Mouse (Mus musculus) kidney, adult 11 months (tissue): ENCODE data around the gene Ttll5.
A peak's percentile ranks its signal among the peaks of the same experiment; 100 is the strongest.

Experiments used
- DNase-seq: peaks from one replicate; pipeline ENCODE4 v3.0.0; 2022

The Ttll5 gene

DNA sequence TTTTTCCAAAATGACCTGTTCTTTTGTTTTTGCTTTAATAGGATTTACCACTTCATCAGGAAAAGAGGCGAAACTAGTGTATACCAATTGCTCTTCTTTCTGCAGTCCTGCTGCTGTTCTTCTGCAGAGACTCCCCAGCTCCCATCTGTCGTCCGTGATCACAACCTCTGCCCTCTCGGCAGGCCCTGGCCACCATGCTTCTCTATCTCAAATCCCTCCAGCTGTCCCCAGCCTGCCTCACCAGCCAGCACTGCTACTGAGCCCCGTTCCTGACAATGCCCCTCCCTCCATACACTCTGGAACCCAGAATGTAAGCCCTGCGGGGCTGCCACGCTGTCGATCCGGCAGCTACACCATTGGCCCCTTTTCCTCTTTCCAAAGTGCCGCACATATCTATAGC lies 108.8 kb downstream of the Ttll5 start:
- no peak for DNase-seq

DNA sequence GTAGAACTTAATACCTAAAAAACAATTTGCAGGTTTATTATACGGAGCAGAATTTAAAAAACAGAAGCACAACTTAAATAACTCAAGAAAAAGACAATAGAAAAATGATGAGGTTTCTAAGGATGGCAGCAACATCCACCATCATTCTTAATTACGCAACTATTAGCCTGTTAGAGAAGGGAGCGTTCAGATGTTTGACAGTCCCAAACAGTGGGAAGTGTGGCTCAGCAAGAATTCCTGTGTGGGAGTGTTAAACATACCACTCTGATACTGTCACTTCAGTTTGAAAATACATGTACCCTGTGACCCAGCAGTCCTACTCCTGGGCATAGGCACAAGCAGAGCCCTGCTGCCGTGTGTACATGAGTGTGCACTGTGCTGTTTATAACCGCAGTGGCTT lies 112.9 kb downstream of the Ttll5 start:
- DNase-seq = no peak

DNA sequence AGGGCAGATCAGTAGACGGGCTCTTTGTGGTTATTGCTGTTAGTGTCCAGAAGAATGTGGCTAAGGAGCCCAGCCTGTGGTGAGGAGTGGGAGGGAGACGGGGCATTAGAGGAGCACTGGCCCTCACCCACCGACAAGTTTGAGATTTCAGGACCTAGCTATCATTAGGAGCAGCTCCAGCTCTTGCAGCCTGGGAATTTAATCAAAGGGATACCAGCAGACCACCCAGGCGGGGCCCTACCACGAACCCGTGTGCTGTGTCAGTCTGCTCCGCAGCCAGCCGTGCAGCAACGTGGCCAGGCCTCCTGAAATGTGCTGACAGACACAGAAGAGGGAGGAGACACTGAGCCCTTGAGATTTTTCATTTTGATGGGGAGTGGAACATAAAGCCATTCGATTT lies 119.0 kb downstream of the Ttll5 start:
- DNase-seq = no peak

GRCm38 (mm10) chr12:85944419-85944818 lies 120.0 kb downstream of the Ttll5 start:
- no peak for DNase-seq

GRCm38 (mm10) chr12:85947161-85947560 lies 122.7 kb downstream of the Ttll5 start:
- DNase-seq = no peak

GRCm38 (mm10) chr12:85949667-85950066 lies 125.2 kb downstream of the Ttll5 start:
- DNase-seq = no peak

GRCm38 (mm10) chr12:85950371-85950770 lies 125.9 kb downstream of the Ttll5 start:
- DNase-seq = no peak

GRCm38 (mm10) chr12:85951036-85951435 lies 126.6 kb downstream of the Ttll5 start:
- DNase-seq = no peak

GRCm38 (mm10) chr12:85951822-85952221 lies 127.4 kb downstream of the Ttll5 start:
- DNase-seq = no peak

- no peak for DNase-seq
Measured at GRCm38 (mm10) chr12:85952349-85952748, 127.9 kb downstream of the Ttll5 start.

DNA sequence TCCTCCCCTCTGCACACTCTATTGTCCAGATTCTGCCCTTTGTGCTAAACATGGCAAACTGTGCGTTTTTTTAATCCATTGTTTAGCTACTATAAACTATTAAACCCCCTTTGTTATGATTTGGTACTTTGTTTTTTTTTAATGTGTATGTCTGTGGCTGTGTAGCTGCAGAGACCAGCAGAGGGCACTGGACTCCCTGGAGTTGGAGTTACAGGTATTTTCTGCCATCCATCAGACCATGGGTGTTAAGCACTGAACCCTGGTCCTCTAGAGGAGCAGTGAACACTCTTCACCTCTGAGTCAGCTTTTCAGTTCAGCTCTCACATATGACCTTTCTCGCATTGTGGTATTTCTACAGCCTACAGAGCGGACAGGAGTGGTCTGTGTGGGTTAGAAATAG lies 129.7 kb downstream of the Ttll5 start:
- no peak for DNase-seq

DNA sequence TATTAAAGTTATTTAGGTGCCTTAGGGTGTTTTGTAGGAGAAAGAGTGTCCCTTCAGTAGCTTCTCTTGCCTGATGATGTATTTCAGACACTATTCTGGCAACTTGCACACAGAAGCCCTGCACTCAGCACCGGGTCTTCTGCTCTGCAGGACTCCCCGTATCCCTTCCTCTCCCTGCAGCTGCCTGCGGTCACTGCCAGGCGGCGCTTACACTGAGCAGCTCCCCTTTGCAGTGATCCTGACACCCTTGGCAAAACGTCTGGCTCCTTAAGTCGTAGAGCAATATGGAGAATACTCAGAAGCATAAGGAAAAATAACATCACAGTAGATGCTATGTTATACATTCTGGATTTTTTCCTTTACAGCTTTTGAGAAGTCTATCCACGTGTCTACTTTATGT lies 130.6 kb downstream of the Ttll5 start:
- no peak for DNase-seq

- DNase-seq = no peak
Measured at GRCm38 (mm10) chr12:85955690-85956089, 131.2 kb downstream of the Ttll5 start.

DNA sequence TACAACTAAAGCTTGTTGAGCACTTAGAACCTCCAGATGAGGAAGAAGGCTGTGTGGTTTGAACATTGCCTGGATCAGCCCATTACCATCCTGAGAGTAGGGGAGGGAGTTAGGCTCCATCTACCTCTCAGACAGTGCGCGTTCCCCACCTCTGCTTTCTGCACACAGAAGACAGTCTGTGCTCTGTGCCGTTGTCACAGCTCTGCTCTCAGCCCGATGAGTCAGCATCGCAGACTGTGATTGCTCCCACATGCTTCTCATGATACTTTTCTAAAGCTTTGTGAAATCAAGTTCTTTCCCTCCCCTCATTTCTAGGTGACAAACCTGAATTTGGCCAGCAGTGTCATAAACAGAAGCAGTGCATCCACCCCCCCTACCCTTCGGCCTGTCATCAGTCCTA lies 131.8 kb downstream of the Ttll5 start:
- no peak for DNase-seq

DNA sequence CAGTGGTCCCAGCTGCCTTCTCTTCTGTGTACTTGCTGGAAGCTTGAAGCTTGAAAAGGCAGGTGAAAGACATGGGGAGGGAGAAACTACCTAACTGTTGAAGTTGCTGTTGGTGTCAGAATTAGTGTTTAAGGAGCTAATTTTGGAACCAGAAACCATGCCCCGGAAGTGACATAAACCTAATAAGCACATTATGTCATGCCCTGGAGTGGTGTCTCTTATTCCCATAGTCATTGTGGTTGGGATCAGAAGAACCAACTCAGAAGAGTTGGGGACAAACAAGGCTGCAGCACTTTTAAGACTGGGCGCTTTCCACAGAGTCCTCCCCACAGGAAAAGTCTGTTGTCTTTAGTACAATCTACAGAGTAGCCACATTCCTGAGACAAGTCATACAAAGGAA lies 134.0 kb downstream of the Ttll5 start:
- DNase-seq = no peak

GRCm38 (mm10) chr12:85959822-85960501 lies 135.5 kb downstream of the Ttll5 start:
- peak; percentile 44 for DNase-seq

DNA sequence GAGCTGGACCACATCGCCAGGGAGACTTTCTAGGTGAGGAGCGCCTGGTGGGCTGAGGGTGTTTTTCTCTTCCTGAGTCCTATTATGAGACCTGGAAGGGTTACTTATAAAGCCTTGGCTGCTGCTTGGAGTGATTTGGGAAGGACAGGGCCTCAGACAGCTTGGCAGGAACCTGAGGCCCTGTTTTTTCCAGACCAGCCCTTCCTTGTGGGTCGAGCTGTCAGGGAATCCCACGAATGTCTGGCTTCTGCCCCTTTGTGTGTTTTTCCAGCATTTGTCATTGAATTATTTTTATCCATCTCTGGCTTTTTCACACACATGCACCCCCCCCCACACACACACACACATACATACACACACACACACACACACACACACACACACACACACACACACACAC lies 136.2 kb downstream of the Ttll5 start:
- DNase-seq = no peak

- DNase-seq = no peak
Measured at GRCm38 (mm10) chr12:85963160-85963559, 138.7 kb downstream of the Ttll5 start.

GRCm38 (mm10) chr12:85963699-85964098 lies 139.2 kb downstream of the Ttll5 start:
- no peak for DNase-seq

DNA sequence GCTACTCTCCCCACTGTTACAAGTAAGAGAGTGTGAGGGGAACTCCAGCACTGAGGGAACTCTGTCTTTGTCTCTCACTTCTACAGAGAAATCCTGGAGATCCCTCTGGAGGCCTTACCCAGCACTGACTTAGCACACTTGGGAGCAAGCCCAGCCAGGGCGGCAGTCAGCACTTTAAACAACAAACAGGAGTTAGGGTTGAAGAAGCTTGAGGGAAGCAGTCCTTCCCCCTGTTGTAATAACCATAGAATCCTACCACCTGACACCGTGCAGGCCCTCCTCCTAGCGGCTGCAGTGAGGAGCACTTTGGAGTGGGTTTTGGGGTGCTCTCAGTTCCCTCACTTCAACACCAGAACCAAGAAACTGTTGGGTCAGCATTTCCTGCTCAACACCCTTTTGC lies 140.0 kb downstream of the Ttll5 start:
- DNase-seq = no peak

DNA sequence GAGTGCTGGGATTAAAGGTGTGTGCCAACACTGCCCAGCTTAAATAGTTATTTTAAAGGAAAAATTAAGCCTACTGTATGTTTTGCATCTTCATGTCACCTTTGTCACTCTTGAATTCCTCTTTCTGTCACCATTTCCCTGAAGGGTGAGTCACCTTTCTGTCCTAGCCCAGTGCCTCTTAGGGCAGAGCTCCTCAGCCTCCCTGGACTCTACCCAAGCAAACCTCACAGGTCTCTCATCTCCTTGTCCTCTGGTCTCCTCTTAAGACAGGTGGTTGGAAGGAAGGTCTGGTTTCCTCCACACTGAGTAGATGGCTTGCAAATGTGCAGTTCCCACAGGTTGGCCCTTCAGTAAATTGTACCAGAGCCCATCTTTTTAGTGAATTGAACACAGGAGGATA lies 143.4 kb downstream of the Ttll5 start:
- no peak for DNase-seq

- DNase-seq = no peak
Measured at GRCm38 (mm10) chr12:85968409-85968808, 143.9 kb downstream of the Ttll5 start.

GRCm38 (mm10) chr12:85969571-85969970 lies 145.1 kb downstream of the Ttll5 start:
- no peak for DNase-seq

DNA sequence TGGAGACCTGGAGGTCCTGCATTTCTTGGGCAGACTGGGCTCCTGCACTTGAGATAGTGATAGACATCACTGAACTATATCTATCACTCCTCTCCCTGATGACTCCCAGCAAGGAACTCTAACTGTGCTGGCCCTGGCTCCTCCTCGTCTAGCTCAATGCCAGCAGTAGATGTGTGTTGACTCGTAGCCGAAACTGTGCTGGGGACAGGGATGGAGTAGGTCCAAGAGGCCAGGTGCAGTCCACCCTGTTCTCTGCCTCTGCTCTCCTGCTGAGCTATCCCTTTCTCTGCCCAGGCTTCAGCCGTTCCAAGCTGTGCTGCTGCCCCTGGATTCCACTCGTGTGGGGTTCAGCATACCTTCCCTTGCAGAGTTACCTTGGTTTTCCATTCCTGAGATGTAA lies 145.7 kb downstream of the Ttll5 start:
- DNase-seq = no peak

DNA sequence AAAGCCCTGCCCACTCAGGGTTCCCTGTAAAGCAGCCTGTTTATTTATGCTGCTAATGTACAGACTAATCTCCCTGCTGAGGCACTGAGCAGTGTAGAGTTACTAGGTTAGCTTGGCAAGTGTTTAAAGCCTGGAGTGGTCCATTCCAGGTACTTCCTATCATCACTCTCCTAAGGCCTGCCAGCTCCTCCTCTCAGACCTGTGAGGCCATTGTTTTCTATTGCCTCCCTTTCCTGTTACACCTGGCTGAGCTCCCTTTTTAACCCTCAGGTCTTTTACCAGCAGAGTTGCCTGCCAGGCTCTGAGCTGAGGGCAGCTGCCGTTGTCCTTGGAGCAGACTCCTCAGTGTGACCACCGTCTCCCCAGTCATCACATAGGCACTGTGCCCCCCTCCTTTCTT lies 146.3 kb downstream of the Ttll5 start:
- no peak for DNase-seq

- no peak for DNase-seq
Measured at GRCm38 (mm10) chr12:85971655-85972054, 147.2 kb downstream of the Ttll5 start.
